Mouse (Mus musculus): ENCODE data around the gene Fam160b1.
A peak's percentile ranks its signal among the peaks of the same experiment; 100 is the strongest.

DNA sequence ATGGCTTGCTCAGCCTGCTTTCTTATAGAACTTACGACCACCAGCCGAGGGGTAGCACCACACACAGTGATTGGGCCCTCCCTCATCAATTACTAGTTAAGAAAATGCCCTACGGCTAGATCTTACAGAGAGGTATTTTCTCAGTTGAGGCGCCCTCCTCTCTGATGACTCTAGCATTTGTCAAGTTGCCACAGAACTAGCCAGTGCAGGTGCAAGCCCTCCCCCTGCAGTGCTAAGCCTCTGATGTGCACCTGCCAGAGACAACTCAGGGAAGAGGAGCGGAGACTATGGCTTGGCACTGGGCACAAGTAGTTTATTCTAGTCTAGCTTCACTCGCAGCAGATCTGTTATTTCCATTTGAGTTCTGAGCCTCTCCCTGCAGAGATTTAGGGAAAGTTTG is 71.0 kb downstream of the Fam160b1 start:
- TF ChIP-seq CTCF (conservative IDR thresholded peaks at IDR 0.05 in 1 of 2, IDR thresholded peaks at IDR 0.05 in 1 of 2; ENCODE audit: low read depth in 2 of 2, low read length in 2 of 2) (no peak), KAT2A (IDR thresholded peaks at IDR 0.05; ENCODE audit: insufficient replicate concordance, low read length) (no peak), ZNF384 (IDR thresholded peaks at IDR 0.05; ENCODE audit: low read depth, low read length) (no peak), TCF12 (IDR thresholded peaks at IDR 0.05; ENCODE audit: low read depth, low read length) (0 out of 2 replicates have a peak, but pooled peaks have one; percentile 33), HCFC1 (IDR thresholded peaks at IDR 0.05; ENCODE audit: low read depth, low read length) (no peak), POLR2A (IDR thresholded peaks at IDR 0.05; ENCODE audit: low read depth, low read length) (no peak)
